Mouse (Mus musculus): ENCODE data around the gene Ppp2r5d. TPM values are rescaled to one million over a fixed set of nuclear protein-coding genes. Genes with fewer than 3 reads are reported as not detected.
A peak's percentile ranks its signal among the peaks of the same experiment; 100 is the strongest.

Gene Ppp2r5d
- total RNA-seq, 2 experiments from 2014 or later, result 96.4 to 98.5 TPM

DNA sequence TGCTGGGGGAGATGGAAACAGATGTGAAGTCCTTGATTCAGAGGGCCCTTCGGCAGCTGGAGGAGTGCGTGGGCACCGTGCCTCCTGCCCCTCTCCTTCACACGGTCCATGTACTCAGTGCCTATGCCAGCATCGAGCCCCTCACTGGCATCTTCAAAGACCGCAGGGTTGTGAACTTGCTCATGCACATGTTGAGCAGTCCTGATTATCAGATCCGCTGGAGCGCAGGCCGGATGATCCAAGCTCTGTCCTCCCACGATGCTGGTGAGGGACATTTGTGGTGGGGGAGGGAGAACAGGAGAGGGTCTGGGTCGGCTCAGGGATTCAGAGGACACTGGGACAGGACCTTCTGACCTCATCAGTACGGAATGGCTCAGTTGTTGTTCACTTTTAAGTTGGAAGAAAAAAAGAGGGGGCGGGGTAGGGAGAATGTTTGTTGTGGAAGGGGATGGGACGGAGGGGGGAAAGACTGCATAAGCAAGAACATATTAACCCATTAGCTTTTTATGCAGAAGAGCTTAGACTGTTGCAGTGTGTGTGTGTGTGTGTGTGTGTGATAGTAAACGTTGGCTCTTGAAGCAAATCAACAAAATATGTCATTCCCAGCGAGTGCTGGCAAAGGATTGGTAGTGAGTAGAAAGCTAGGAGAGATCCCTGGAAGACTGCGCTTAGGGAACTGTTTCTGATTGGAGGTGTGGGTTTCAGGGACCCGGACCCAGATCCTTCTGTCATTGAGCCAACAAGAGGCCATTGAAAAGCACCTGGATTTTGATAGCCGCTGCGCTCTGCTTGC is 53.0 kb downstream of the Ppp2r5d start:
- intact Hi-C loops (cut with DNase I), result no loop called here
- DNase-seq (ENCODE audit: extremely low spot score in 1 of 2, low spot score in 2 of 2), result no peak

- intact Hi-C loops (cut with DNase I), result no loop called here
- DNase-seq (ENCODE audit: extremely low spot score in 1 of 2, low spot score in 2 of 2), result peak in 1 of 2 experiments; percentile 25
These were observed 53.6 kb downstream of the Ppp2r5d start for GRCm38 (mm10) chr17:46651292-46651691.

GRCm38 (mm10) chr17:46650232-46651031 is 54.5 kb downstream of the Ppp2r5d start, which contains the start of gene Cul7:
Gene Cul7, plus strand, starts transcription at chr17:46650337.
- DNase-seq (ENCODE audit: extremely low spot score in 1 of 2, low spot score in 2 of 2), result peak; percentile 90 to 98
- intact Hi-C loops (cut with DNase I), result no loop called here

DNA sequence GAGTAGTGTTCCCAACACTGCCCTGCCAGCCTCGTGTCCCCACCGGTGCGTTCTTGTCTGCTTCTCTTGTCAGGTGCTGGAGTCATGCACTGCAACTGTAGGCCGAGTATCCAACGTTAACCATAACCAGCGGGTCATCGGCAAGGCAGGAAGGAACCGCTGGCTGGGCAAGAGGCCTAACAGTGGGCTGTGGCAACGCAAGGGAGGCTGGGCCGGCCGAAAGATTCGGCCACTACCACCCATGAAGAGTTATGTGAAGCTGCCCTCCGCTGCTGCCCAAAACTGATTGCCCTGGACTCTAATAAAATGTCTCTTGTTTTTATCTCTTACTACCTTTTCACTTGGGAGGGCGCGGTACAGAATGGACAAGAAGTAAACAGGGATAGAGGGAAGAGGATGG is 55.1 kb downstream of the Ppp2r5d start:
- intact Hi-C loops (cut with DNase I), result loop anchor here (5.0 kb wide), 1 partner anchor 98 kb away; no protein-coding TSS in a partner anchor
- peak in 1 of 2 experiments; percentile 60 for DNase-seq (ENCODE audit: extremely low spot score in 1 of 2, low spot score in 2 of 2)

- peak in 1 of 2 experiments; percentile 27 for DNase-seq (ENCODE audit: extremely low spot score in 1 of 2, low spot score in 2 of 2)
- intact Hi-C loops (cut with DNase I), result loop anchor here (5.0 kb wide), 1 partner anchor 96 kb away; no protein-coding TSS in a partner anchor
These were observed 56.5 kb downstream of the Ppp2r5d start for GRCm38 (mm10) chr17:46648436-46648835.

DNA sequence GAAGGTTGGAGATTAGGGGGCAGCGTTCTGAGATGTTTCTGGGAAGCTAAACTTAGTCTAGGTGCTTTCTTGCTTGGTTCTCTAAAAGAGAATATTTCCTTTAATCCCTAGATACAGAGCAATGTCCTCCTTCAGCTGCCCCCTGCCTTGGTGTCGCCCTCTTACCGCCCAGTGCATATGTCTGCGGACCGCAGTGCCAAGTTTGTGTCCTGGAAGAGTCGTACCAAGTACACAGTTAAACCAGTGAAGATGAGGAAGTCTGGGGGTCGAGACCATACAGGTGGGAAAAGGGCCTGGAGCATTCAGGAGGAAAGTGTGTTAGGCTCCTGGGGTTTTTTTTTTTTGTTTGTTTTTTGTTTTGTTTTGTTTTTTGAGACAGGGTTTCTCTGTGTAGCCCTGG is 57.6 kb downstream of the Ppp2r5d start:
- intact Hi-C loops (cut with DNase I), result loop anchor here (5.0 kb wide), 1 partner anchor 95 kb away; no protein-coding TSS in a partner anchor
- peak in 1 of 2 experiments; percentile 22 for DNase-seq (ENCODE audit: extremely low spot score in 1 of 2, low spot score in 2 of 2)

DNA sequence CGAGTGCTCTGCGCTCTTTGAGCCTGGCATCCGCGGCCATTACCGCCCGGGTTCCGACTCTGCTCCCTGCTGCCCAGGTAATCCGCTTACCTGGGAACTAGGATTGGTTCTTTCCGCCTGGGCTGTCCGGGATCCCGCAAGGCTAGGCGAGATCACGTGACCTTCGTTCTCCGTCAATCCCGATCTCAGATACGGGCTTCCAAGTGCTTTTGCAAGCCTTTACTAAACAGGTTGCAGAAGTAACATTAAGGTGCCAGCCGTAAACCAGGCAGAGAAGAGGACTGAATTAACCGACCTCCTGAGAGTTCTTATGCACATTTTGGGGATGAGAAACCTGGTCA is 58.6 kb downstream of the Ppp2r5d start:
- intact Hi-C loops (cut with DNase I), result loop anchor here (5.0 kb wide), 1 partner anchor 94 kb away; no protein-coding TSS in a partner anchor
- DNase-seq (ENCODE audit: extremely low spot score in 1 of 2, low spot score in 2 of 2), result no peak

DNA sequence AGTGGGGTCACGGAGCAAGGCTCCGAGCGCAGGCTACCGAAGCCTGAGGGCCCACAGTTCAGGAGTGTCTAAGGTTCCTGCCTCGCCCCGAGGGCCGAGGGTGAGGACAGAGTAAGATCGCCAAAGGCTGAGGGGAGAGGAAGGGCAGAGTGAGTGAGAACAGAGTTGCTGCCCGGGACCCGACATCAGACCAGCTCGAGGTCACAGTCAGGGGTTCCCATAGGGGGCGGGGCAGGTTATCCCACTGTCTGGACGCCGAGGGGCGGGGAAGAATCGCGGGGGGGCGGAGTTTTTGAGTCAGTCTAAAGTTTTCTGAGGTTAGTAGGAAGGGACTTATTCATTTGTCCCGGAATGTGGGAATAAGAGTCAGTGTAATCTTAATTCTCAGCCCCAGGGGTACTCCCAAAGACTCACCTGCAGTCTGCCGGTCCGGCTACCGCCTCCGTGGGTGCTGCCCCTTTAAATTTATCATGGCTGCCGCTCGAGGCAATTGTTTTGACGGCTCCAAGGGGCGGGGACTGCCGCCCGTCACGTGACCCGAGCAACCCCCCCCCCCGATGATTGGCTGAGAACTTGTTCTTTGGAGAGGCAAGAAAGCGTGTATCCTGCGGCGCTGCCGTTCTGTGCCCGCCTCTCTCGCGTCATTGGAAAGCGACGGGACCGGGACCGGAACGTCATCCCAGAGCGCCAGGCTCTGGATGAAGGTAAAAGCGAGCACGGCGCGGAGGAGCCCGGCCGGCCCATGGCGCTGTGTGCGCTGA is 59.2 kb downstream of the Ppp2r5d start, which contains the start of the genes Klc4 and Mrpl2:
Klc4 (minus strand) TSS at position 462 of the 761 bp plus-strand sequence.
Mrpl2 (plus strand) TSS at position 669 of the 761 bp plus-strand sequence.
- intact Hi-C loops (cut with DNase I), result loop anchor here (5.0 kb wide), 1 partner anchor 93 kb away; no protein-coding TSS in a partner anchor
- peak; percentile 98 to 99 for DNase-seq (ENCODE audit: extremely low spot score in 1 of 2, low spot score in 2 of 2)

GRCm38 (mm10) chr17:46644916-46645475 is 59.9 kb downstream of the Ppp2r5d start:
- intact Hi-C loops (cut with DNase I), result loop anchor here (5.0 kb wide), 1 partner anchor 93 kb away; no protein-coding TSS in a partner anchor
- DNase-seq (ENCODE audit: extremely low spot score in 1 of 2, low spot score in 2 of 2), result peak in 1 of 2 experiments; percentile 74

DNA sequence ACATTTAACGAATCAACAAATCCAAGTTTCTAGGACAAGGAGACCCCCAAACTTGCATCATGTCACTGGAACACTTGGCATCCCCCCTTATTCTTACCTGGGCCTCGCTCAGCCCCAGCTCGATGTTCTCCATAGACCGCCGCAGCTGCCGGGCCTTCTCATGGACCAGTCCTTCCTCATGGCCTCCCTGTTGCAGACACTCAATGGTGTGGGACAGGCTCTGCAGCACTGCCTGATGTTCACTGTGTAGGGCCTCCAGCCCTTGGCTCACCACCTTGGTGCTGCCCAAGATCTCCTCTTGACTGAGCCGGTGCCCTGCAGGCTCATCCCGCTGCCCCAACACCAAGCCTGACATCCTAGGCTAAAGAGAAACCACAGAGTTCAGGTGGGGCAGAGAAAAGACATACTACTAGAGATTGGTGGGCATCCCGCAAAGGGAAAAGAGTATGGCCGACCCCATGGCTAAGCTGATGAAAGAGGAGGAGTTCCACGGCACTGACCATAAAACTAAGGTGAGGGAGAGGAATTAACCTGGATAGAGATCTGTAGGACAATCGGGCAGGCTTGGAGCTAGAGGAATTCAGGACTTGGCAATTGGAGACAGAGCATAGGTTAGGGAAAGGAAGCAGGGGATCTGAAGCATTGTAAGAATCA is 60.6 kb downstream of the Ppp2r5d start:
- peak in 1 of 2 experiments; percentile 20 for DNase-seq (ENCODE audit: extremely low spot score in 1 of 2, low spot score in 2 of 2)
- intact Hi-C loops (cut with DNase I), result no loop called here

GRCm38 (mm10) chr17:46642060-46642459 is 62.9 kb downstream of the Ppp2r5d start:
- no peak for DNase-seq (ENCODE audit: extremely low spot score in 1 of 2, low spot score in 2 of 2)
- intact Hi-C loops (cut with DNase I), result no loop called here

DNA sequence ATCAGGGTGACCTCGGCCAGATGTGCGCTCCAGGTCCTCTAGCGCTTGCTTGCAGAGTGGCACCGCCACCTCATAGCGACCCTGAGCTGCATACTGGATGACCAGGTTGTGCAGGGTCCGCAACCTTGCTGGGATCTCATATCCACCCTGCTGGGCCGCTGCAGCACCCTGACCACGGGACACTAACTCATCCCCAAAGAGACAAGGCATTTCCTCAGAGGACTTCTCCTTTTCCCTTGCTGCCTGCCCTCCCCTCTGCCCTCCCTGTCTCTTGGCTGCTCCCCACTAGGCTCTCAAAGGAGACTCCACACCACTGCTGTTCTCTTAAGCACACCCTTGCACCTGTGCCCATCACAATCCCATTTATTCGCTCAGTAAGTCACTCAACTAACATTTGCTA is 65.0 kb downstream of the Ppp2r5d start:
- intact Hi-C loops (cut with DNase I), result loop anchor here (5.0 kb wide), 1 partner anchor 83 kb away; the partner anchor contains the start of gene Srf
- DNase-seq (ENCODE audit: extremely low spot score in 1 of 2, low spot score in 2 of 2), result no peak

- intact Hi-C loops (cut with DNase I), result loop anchor here (5.0 kb wide), 1 partner anchor 80 kb away; the partner anchor contains the start of gene Srf
- peak; percentile 67 to 74 for DNase-seq (ENCODE audit: extremely low spot score in 1 of 2, low spot score in 2 of 2)
These were observed 67.9 kb downstream of the Ppp2r5d start for GRCm38 (mm10) chr17:46636831-46637523.
